Mouse (Mus musculus) stomach, postnatal 0 days (tissue): ENCODE data around the gene Spc24. TPM values are rescaled to one million over a fixed set of nuclear protein-coding genes. Genes with fewer than 3 reads are reported as not detected.
A peak's percentile ranks its signal among the peaks of the same experiment; 100 is the strongest.

Source experiments
- ATAC-seq: fragments of 200-750 bp; cut with Nextera tagmentation; 2 replicates; pipeline ENCODE4 v1.8.0; 2017; ENCODE audit not compliant: low FRiP score, low TSS enrichment
- DNase-seq: peaks from one replicate; pipeline ENCODE4 v3.0.0-alpha.2; 2016; ENCODE audit warnings: low spot score
- H3K27ac ChIP-seq: fragments of 300-500 bp; sonication (generic); replicated peaks from 2 replicates; pipeline ENCODE4 v1.5.1; 2014; ENCODE audit warnings: mild to moderate bottlenecking, control low read depth
- H3K27me3 ChIP-seq: fragments of 300-500 bp; sonication (generic); 2 replicates; pipeline ENCODE4 v1.6.1; 2014; ENCODE audit warnings: low read length; ENCODE audit not compliant: control insufficient read depth, insufficient read depth
- H3K36me3 ChIP-seq: fragments of 300-500 bp; sonication (generic); 2 replicates; pipeline ENCODE4 v1.6.1; 2014; ENCODE audit warnings: low read length, mixed read lengths; ENCODE audit not compliant: control insufficient read depth, insufficient read depth
- H3K4me1 ChIP-seq: fragments of 300-500 bp; sonication (generic); replicated peaks from 2 replicates; pipeline ENCODE4 v1.6.1; 2014; ENCODE audit warnings: antibody characterized with exemption; ENCODE audit not compliant: control insufficient read depth, insufficient read depth
- H3K4me2 ChIP-seq: fragments of 300-500 bp; sonication (generic); replicated peaks from 2 replicates; pipeline ENCODE4 v1.6.1; 2014; ENCODE audit warnings: low read depth, mild to moderate bottlenecking, control low read depth, moderate library complexity
- H3K4me3 ChIP-seq: fragments of 300-500 bp; sonication (generic); 2 replicates; pipeline ENCODE4 v1.5.1; 2014; ENCODE audit warnings: low read depth, low read length, control low read depth
- H3K9ac ChIP-seq: fragments of 300-500 bp; sonication (generic); 2 replicates; pipeline ENCODE4 v1.6.1; 2014; ENCODE audit warnings: mild to moderate bottlenecking, low read length, control low read depth, mixed read lengths
- H3K9me3 ChIP-seq: fragments of 300-500 bp; sonication (generic); 2 replicates; pipeline ENCODE4 v1.6.1; 2016; ENCODE audit warnings: low read length; ENCODE audit not compliant: control insufficient read depth
- CTCF ChIP-seq: IDR thresholded peaks from 2 replicates; pipeline ENCODE4 v1.5.1; 2016; ENCODE audit warnings: antibody characterized with exemption, low read depth, mild to moderate bottlenecking, moderate library complexity
- EP300 ChIP-seq: optimal IDR thresholded peaks from 2 replicates; pipeline ENCODE3; 2016; ENCODE audit warnings: antibody characterized with exemption
- WGBS: fragments of 180-500 bp; shearing (Covaris S2); extraction: QIAGEN DNeasy Blood & Tissue Kit; methylation state at CpG from one replicate; pipeline ENCODE4 v1.1.7; 2014; 5-methylcytosine and 5-hydroxymethylcytosine counted together
- polyA plus RNA-seq: library from polyadenylated mRNA; unstranded; fragments of >200 nt; fragmentation: Nextera tagmentation; extraction: Ambion mirVana; gene quantifications from 2 replicates; pipeline ENCODE4 v1.2.1, GENCODE M21; 2015

Spc24 gene
- polyA plus RNA-seq, 1 experiment from 2014 or later: 31.2 TPM

- DNase-seq (no peak), ATAC-seq (peak; percentile 36; the same call in 1 of the 2 replicates)
- no peak overlapping the region for H3K4me3 ChIP-seq
- no peaks in the 10 kb centered on the region for H3K9me3 ChIP-seq
- no peaks in the 10 kb centered on the region for H3K27me3 ChIP-seq
- 43% methylated on average over 13 of the region's 13 CpGs for WGBS
- TF ChIP-seq CTCF (no peak), EP300 (no peak)
- no peak overlapping the region for H3K4me2 ChIP-seq
- no peak overlapping the region for H3K9ac ChIP-seq
- H3K27ac ChIP-seq: peak overlapping the region; percentile 61
- H3K36me3 ChIP-seq: peaks cover 16% of the 10 kb centered on the region
- no peaks in the 10 kb centered on the region for H3K4me1 ChIP-seq
Measured at GRCm38 (mm10) chr9:21768511-21769411, 8.7 kb upstream of the Spc24 start.

- TF ChIP-seq CTCF (no peak), EP300 (no peak)
- no peaks in the 10 kb centered on the region for H3K4me1 ChIP-seq
- H3K27ac ChIP-seq: peak overlapping the region; percentile 61
- H3K36me3 ChIP-seq: peaks cover 12% of the 10 kb centered on the region
- no peak overlapping the region for H3K4me2 ChIP-seq
- WGBS: 65% methylated on average over 11 of the region's 11 CpGs
- no peaks in the 10 kb centered on the region for H3K27me3 ChIP-seq
- H3K4me3 ChIP-seq: no peak overlapping the region
- DNase-seq (no peak), ATAC-seq (peak; percentile 56; the same call in 1 of the 2 replicates)
- H3K9ac ChIP-seq: no peak overlapping the region
- H3K9me3 ChIP-seq: no peaks in the 10 kb centered on the region
Measured at GRCm38 (mm10) chr9:21767896-21768295, 7.8 kb upstream of the Spc24 start.

GRCm38 (mm10) chr9:21764084-21764999 lies 4.2 kb upstream of the Spc24 start:
- Histone ChIP-seq H3K9ac (no peak overlapping the region), H3K4me2 (no peak overlapping the region), H3K4me3 (no peak overlapping the region), H3K27ac (no peak overlapping the region), H3K9me3 (no peaks in the 10 kb centered on the region), H3K4me1 (no peaks in the 10 kb centered on the region), H3K27me3 (no peaks in the 10 kb centered on the region), H3K36me3 (0 out of 2 replicates have a peak, but pooled peaks cover 2% of the 10 kb centered on the region)
- ATAC-seq (no peak), DNase-seq (no peak)
- 89% methylated on average over 6 of the region's 6 CpGs for WGBS
- peak; percentile 36; the same call in 1 of the 2 replicates for TF ChIP-seq CTCF
- TF ChIP-seq EP300: no peak

- TF ChIP-seq EP300: no peak
- no peak for TF ChIP-seq CTCF
- Histone ChIP-seq H3K36me3 (0 out of 2 replicates have a peak, but pooled peaks cover 2% of the 10 kb centered on the region), H3K9me3 (no peaks in the 10 kb centered on the region), H3K27ac (peak overlapping the region; percentile 24; the same call in 1 of the 2 replicates), H3K9ac (no peak overlapping the region), H3K4me2 (no peak overlapping the region), H3K4me1 (no peaks in the 10 kb centered on the region), H3K4me3 (no peak overlapping the region), H3K27me3 (no peaks in the 10 kb centered on the region)
- DNase-seq (peak; percentile 63), ATAC-seq (peak; percentile 51)
Measured at GRCm38 (mm10) chr9:21762135-21762534, 2.0 kb upstream of the Spc24 start.

- Histone ChIP-seq H3K27ac (no peak overlapping the region), H3K36me3 (no peaks in the 10 kb centered on the region), H3K9ac (peak overlapping the region; percentile 69), H3K4me1 (no peaks in the 10 kb centered on the region), H3K4me2 (peak overlapping the region; percentile 96), H3K27me3 (no peaks in the 10 kb centered on the region), H3K9me3 (no peaks in the 10 kb centered on the region), H3K4me3 (peak overlapping the region; percentile 78)
- TF ChIP-seq CTCF (no peak), EP300 (no peak)
- no peak for DNase-seq
- no peak for ATAC-seq
- WGBS: under 1% methylated on average over 20 of the region's 20 CpGs
Measured at GRCm38 (mm10) chr9:21759718-21760117, 385 bp downstream of the Spc24 start.
